Mouse (Mus musculus): ENCODE measurements around the gene Fcna.

DNA sequence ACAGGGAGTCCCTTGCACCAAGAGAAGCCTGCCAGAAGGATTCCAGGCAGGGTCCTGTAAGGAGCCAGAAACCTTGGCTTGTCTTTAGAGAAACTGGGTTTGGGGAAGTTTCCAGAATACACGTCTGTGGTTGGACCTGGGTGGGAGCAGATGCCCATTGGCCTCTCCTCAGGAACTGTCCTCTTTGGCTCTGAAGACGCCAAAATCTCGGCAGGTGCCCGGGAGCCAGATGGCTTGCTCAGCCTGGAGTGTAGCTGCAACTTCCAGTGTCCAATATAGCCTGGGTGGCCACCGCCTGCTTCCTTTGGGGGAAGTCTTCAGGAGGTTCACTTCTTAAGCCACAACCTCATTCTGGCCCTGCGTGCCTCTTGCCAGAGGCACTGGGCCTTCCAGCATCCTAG is 45.9 kb downstream of the Fcna start:
- TF ChIP-seq CTCF (IDR thresholded peaks at IDR 0.05; ENCODE audit: low read depth, low read length) (peak; percentile 27), POLR2A (IDR thresholded peaks at IDR 0.05; ENCODE audit: borderline replicate concordance, low read depth, low read length) (no peak)

Data from bone marrow macrophage, adult 2 months (primary cell).